Mouse (Mus musculus) CD4-positive naive resting alpha-beta T cell, adult 76 days (primary cell): ENCODE results near the gene Lrrc29. TPM values are rescaled to one million over a fixed set of nuclear protein-coding genes. Genes with fewer than 3 reads are reported as not detected.

Experiments used
- total RNA-seq: library from RNA; stranded (reverse); gene quantifications from one replicate; pipeline ENCODE4 v1.2.4, GENCODE M21; 2023

Gene Lrrc29
- total RNA-seq: 5.3 TPM

DNA sequence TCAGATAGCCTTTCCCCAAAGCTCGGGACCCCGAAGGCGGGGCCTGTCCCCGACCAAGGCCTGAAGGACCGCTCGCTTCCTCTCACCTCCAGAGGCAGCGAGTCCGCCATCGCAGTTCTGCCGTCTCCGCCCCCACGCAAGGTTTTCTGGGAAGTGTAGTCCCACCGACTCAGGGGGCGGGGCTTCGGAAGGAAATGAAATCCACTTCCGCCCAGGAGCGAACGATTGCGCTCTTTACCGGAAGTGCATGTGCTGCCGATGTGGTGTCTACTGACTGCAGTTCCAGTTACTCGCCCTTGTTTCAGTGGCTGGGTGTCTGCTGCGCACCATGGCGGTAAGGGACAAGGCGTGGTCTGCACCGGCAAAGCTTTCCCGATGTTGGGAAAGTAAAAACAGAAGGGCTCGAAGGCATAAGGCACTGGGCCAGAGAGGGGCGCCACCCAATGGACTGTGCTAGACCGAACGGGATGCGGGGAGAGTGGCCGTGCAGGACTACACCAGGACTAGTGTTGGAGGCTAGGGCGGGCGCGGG, at the start of gene Lrrc29, which contains the start of gene Tmem208:
TSS of gene Lrrc29 (minus strand) at position 138 of the 532 bp plus-strand sequence.
TSS of gene Tmem208 (plus strand) at position 214 of the 532 bp plus-strand sequence.

DNA sequence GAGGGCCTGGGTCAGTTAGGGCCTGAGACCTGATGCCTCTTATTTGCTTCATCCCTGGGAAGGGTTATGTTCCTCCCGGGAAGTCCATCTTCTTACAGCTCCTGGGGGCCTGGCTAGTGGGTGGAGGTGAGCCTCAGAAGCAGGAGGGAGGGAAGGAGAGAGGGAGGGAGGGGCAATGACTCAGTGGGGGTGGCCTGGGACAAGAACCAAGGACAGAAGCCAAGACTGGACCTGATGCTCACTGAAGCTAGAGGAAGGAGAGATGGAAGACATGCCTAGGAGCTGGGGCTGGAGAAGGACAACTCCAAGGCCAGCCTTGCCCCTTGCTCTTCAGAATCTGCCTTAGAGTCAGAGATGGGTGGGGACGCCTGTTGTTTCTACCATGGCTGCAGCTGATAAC, 47.0 kb upstream of the Lrrc29 start, which contains the start of gene Plekhg4:
TSS of gene Plekhg4 (plus strand) at position 243 of the 400 bp plus-strand sequence.

DNA sequence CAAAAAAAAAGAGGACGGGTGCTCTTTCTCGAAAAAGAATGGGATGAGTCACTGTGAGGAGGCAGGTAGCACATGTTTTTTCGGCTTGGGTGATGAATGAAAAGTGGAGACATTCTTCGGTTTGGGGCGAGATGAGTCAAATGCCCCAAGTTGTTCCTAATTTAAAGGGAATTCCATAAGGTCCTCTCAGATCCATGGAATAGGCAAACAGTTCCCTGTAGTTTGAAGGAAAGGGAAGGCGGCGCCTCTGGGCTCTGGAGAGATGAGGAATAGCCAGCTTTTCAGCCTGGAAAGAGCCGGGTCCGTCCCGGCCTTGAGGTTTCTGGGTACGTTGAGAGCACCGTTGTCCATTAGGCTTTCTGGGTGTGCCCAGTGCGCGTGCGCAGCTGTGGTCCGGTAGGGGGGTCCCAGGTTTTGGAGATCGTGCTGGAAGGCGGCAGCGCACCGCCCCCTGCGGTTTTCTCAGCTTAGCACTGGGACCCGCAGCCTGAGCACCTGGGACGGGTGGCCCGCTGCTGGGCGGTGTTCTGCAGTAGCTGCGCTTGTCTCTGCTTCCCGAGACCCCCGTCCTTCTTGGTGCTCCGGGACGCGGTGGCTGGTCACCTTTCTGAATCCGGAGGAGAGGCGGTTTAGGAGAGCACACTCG, 22.5 kb upstream of the Lrrc29 start, which contains the start of gene Slc9a5:
TSS of gene Slc9a5 (plus strand) at position 394 of the 646 bp plus-strand sequence.

DNA sequence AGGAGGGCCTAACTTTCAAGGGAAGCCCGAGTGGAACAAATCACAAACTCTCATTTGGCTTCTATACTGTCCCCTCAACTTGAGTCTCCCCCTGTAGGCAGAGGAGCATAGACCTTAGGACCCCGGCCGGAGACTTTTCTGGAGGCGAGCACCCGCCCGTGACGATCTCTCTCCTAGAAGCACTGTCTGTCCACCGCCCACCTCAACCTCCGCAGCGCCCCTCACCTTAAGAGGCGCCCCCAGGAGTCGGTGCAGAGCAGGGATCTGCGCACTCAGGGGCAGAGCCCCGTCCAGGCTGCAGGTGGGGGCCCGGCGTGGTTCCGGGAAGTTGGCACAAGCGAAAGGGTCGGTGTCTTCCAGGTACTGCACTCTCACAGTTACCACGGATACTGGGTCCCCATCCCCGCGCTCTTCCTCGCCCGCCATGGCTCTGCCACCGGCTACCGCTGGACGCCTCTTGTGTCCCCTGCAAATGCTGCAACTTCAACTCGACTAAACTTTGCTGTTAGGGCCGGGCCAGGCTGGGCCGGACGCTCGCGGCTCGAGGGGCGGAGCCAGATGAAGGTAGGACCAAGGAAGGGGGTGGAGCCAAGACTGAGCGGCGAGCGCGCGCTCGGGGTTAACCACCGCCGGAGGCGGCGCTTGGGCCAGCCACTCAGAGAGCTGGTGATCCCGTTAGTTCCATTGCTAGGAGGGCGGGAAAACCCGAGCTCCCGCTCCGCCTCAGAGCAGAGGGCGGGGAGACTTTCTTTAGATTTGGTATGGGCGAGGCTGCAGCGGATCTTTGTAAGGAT, 21.5 kb upstream of the Lrrc29 start, which contains the start of gene Fhod1:
TSS of gene Fhod1 (minus strand) at position 526 of the 794 bp plus-strand sequence.

DNA sequence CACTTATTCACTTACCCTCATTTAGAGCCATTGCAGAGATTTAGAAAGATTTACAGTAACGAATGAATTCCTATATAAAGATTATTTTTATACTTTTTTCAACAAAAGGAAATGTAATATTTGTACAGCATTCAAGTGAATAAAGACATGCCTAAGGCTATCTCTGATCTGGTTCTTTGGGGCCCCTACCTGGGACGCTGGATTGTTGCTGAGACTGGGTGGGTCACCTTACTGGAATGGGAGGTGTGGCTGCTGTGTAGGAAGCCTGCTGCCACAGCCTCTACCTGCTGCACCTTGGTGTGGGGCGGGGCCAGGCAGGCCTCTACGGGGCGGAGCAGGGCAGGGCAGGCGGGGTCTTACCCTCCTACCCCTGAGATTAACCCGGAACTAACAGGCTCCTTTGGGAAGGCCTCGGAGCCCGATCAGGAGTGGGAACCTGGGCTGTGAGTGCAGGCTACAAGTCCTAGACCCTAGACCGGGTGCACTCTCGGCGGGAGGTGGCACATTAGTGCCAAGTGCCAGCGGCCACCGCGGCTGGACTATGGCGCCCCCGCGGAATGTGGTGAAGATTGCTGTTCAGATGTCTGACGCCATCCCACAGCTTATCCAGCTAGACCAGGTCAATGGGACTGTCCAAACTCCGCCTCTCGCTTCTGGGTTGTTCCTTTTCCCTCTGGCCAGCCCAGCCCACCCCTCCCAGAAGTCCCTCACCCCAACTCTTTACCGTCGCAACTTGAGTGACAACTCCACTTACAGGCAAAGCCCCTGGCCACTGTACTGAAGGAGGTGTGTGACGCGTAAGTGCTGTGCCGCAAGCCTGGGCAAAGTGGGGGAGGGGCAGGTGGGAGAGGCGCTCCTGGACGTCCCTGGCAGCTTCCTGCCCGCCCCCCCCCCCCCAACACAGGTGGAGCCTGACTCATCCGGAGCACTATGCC, 20.6 kb downstream of the Lrrc29 start, which contains the start of gene Elmo3:
TSS of gene Elmo3 (plus strand) at position 391 of the 935 bp plus-strand sequence.

DNA sequence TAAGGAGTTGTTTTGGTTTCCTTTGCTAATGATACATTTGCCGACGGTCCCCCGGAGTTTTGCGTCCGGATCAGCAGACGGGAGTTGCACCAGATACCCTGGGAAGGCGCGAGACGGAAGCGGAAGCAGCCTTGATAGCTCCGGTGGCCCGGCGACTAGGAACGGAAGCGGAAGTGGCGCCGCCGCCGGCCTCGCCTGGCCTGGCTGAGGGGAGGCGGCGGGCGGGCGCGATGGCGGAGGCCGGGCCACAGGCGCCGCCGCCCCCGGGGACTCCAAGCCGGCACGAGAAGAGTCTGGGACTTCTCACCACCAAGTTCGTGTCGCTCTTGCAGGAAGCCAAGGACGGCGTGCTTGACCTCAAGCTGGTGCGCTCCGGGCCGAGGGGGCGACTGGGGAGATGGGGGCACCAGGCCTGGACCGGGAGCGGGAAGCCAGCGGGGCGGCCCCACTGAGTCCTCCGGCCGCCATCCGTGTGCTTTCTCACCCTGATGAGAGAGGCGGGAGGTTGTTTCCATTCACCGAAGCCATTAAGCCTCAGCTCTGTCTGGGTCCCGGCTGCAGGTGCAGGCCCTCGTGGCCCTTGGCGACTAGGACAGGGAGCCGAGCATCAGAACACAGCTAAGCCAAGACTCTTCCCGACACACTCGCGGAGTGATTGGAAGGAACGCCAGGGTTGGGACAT, 28.4 kb downstream of the Lrrc29 start, which contains the start of gene E2f4:
TSS of gene E2f4 (plus strand) at position 153 of the 682 bp plus-strand sequence.

DNA sequence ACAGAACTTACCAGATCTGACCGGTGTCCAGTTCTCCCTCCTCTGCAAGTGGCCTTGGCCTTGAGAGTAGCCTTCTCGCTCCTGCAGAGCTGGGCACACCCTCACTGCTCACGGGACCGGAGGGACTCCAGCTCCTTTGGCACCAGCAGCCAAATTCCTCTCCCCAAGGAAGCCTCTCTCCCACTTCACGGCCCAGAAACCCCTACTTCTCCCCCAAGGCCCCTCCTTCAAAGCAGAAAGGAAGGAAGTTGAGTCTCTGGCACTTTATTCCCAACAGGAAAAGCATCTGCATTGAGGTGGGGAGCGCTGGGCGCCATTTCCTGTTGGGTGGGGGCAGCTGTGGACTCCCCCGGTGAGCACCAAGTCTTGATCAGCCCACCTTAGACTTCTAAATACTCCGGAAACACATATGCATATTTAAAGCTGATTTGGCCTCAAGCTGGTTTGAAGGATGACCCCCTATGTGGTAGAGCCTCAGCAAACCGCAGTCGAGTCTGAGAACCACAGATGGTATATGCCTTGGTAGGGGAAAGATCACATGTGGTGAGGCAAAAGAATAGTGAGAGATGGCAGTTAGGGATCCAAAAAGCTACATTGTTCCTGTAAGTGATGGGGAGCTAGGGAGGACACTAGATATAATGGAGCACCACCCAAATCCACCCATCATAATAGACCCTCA, 30.0 kb downstream of the Lrrc29 start, which contains the start of gene Exoc3l:
TSS of gene Exoc3l (minus strand) at position 207 of the 679 bp plus-strand sequence.

DNA sequence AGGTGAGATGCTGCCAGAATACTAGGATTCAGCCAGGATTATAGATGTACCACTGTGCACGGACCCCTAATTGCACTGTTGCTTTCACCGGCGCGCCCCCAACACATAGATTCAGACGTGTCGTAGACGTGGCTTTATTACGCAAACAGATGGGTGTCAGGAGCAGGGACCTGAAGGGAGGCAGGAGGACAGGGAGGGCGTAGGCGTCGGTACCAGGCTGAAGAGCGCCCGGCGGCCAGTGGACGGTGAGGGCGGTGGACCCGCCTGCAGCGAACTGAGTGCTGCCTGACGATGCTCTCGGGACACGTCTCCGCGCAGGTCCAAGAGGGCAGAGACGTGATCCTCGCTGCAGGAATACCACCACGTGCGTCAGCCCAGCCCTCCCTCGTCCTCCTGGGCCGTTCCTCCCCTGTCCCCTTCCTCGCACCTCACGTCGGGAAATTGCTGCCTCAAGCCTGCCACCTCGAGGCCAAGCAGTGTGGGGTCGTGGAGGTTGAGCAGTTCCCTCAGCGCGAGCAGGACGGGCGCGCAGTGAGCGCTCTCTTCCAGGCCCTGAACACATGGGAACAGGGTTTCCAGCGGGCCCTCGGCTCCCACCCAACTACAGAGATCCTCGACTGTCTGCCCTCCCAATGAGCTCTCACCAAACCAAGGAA, 36.1 kb downstream of the Lrrc29 start, which contains the start of gene 4931428F04Rik:
TSS of gene 4931428F04Rik (minus strand) at position 60 of the 656 bp plus-strand sequence.

DNA sequence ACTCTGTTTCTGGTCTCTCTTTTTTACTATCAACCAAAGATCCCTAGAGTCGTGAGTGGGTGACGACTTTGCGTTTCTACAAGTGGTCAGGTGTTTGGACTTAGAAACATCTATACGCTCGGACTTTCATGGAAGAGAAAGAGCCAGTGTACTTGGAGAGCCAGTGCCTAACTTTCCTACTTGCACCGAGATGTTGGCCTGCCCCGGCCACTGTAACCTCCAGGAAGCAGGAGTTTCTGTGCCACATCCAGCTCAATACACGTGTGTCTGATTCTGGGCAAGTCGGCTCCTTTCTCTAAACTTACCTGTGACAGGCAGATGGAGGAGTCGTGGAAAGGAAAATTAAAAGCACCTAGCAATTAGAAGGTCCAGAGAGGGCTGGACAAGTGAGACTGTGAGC, 50.2 kb downstream of the Lrrc29 start, which contains the start of gene Nol3:
TSS of gene Nol3 (plus strand) at position 301 of the 400 bp plus-strand sequence.

DNA sequence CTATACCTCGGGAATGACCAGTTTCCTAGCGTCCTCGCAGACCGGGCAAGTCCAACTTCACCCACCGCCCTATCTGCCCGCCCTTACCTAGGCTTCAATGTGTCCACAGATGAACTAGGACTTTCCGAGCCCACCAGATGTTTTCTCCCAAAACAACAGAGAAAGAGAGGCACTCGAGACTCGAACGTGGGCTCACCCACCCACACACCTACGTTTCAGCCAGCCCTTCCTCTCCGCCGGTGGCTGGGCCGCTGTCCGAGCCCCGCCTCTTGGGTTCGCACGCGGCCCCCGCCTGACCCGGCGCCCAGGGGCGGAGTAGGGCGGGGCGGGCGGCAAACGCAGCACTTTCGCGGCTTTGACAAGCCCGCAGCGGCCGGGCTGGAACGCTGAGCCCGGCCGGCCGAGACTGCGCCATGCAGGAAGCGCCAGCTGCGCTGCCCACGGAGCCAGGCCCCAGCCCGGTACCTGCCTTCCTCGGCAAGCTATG, 56.6 kb downstream of the Lrrc29 start, which contains the start of gene Hsf4:
TSS of gene Hsf4 (plus strand) at position 341 of the 487 bp plus-strand sequence.

DNA sequence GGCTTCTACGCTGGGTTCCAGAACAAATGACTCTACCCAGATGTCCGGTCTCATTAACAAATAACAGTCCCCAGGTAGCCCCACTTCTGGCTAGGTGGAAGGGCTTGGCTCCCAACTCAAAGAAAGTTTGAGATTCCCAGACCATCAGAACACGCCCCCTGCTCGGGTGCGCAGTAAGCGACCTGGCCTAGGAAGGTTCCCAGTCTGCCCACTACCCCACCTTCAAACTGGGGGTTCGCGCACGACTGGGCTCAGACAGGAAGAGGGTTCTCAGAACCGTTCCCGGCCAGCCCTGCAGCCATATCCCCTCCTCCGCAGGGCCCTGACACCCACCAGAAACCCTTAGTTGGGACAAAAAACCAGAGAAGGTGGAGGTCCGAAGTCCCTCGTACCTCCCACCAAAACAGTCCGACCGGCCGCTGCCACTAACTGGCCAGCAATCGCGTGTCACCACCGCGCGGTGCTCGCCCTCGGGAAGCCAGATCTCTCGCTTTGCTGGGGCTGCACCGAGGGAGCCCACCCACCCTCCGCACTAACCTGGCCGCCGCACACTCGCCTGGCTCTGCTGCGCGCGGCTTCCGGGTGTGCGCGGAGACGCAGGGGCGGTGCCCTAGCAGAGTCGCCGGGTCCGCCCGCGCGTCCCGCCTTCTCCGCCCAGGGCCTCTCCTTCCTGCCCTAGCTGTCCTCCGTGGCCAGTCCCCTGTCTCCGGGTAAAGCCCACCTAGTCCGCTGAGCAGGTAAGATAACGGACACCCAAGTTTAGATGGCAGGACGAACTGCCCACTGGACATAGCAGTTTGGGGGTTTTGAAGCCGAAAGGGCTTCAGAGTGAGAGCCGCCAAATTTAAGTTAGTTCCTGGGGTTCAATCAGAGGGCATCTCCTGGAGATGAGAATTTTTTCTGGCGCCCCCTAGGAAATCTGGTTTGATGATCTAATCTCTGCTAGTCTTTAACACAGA, 61.8 kb downstream of the Lrrc29 start, which contains the start of the genes Tradd and Fbxl8:
TSS of gene Tradd (minus strand) at position 586 of the 959 bp plus-strand sequence.
TSS of gene Fbxl8 (plus strand) at position 625 of the 959 bp plus-strand sequence.

Other genes with a start within 250 kb of the Lrrc29 start
- gene Ces3b, start 242.5 kb downstream of the Lrrc29 start, total RNA-seq: not detected
- not detected for gene Ces4a, start 194.5 kb downstream of the Lrrc29 start, total RNA-seq
- 96.8 TPM for gene Cbfb, start 155.6 kb downstream of the Lrrc29 start, total RNA-seq
- 23.3 TPM for gene D230025D16Rik, start 101.1 kb downstream of the Lrrc29 start, total RNA-seq
- gene B3gnt9, start 71.1 kb downstream of the Lrrc29 start, total RNA-seq: 2.3 TPM
- gene Tradd, start 61.7 kb downstream of the Lrrc29 start, total RNA-seq: 22.7 TPM
- gene Fbxl8, start 61.6 kb downstream of the Lrrc29 start, total RNA-seq: 10.0 TPM
- gene Hsf4, start 56.5 kb downstream of the Lrrc29 start, total RNA-seq: 0.94 TPM
- gene Nol3, start 50.1 kb downstream of the Lrrc29 start, total RNA-seq: not detected
- gene 4931428F04Rik, start 36.4 kb downstream of the Lrrc29 start, total RNA-seq: 5.0 TPM
- 0.67 TPM for gene Exoc3l, start 30.2 kb downstream of the Lrrc29 start, total RNA-seq
- 90.3 TPM for gene E2f4, start 28.6 kb downstream of the Lrrc29 start, total RNA-seq
- gene Elmo3, start 20.7 kb downstream of the Lrrc29 start, total RNA-seq: 4.6 TPM
- 25.6 TPM for gene Tmem208, start 76 bp upstream of the Lrrc29 start, total RNA-seq
- 17.7 TPM for gene Fhod1, start 21.7 kb upstream of the Lrrc29 start, total RNA-seq
- 0.82 TPM for gene Slc9a5, start 22.6 kb upstream of the Lrrc29 start, total RNA-seq
- gene Plekhg4, start 47.0 kb upstream of the Lrrc29 start, total RNA-seq: not detected
- not detected for gene Kctd19, start 87.2 kb upstream of the Lrrc29 start, total RNA-seq
- gene Lrrc36, start 87.3 kb upstream of the Lrrc29 start, total RNA-seq: not detected
- 0.82 TPM for gene Tppp3, start 145.2 kb upstream of the Lrrc29 start, total RNA-seq
- gene Zdhhc1, start 170.6 kb upstream of the Lrrc29 start, total RNA-seq: 4.3 TPM
- not detected for gene Hsd11b2, start 192.5 kb upstream of the Lrrc29 start, total RNA-seq
- 82.3 TPM for gene Atp6v0d1, start 239.8 kb upstream of the Lrrc29 start, total RNA-seq